Mouse (Mus musculus) kidney, embryonic 14.5 days (tissue): ENCODE measurements around the gene Lpp. TPM values are rescaled to one million over a fixed set of nuclear protein-coding genes. Genes with fewer than 3 reads are reported as not detected.

Source experiments
- ATAC-seq: fragments of 200-750 bp; cut with Nextera tagmentation; 2 replicates; pipeline ENCODE4 v1.8.0; 2017; ENCODE audit warnings: moderate number of reproducible peaks, mild to moderate bottlenecking, moderate TSS enrichment, moderate library complexity; ENCODE audit not compliant: low FRiP score, low TSS enrichment
- H3K27ac ChIP-seq: fragments of 300-500 bp; sonication (generic); 2 replicates; pipeline ENCODE4 v1.5.1; 2014; ENCODE audit warnings: low read depth, mild to moderate bottlenecking, low read length, moderate library complexity, mixed read lengths
- H3K27me3 ChIP-seq: fragments of 300-500 bp; sonication (generic); 2 replicates; pipeline ENCODE4 v1.6.1; 2014; ENCODE audit warnings: mild to moderate bottlenecking, low read length; ENCODE audit not compliant: control insufficient read depth, insufficient read depth
- H3K36me3 ChIP-seq: fragments of 300-500 bp; sonication (generic); 2 replicates; pipeline ENCODE4 v1.6.1; 2014; ENCODE audit warnings: low read length, mixed read lengths; ENCODE audit not compliant: control insufficient read depth, insufficient read depth
- H3K4me1 ChIP-seq: fragments of 300-500 bp; sonication (generic); 2 replicates; pipeline ENCODE4 v1.6.1; 2014; ENCODE audit warnings: low read length, mixed read lengths; ENCODE audit not compliant: control insufficient read depth, insufficient read depth
- H3K4me2 ChIP-seq: fragments of 300-500 bp; sonication (generic); replicated peaks from 2 replicates; pipeline ENCODE4 v1.6.1; 2014; ENCODE audit warnings: low read depth, mild to moderate bottlenecking, low read length
- H3K4me3 ChIP-seq: fragments of 300-500 bp; sonication (generic); 2 replicates; pipeline ENCODE4 v1.5.1; 2014; ENCODE audit warnings: mild to moderate bottlenecking, low read length
- H3K9ac ChIP-seq: fragments of 300-500 bp; sonication (generic); 2 replicates; pipeline ENCODE4 v1.6.1; 2014; ENCODE audit warnings: low read depth, mild to moderate bottlenecking, low read length, moderate library complexity
- H3K9me3 ChIP-seq: fragments of 300-500 bp; sonication (generic); 2 replicates; pipeline ENCODE4 v1.6.1; 2016; ENCODE audit warnings: low read length; ENCODE audit not compliant: control insufficient read depth
- WGBS: fragments of 180-500 bp; shearing (Covaris S2); extraction: QIAGEN DNeasy Blood & Tissue Kit; methylation state at CpG from one replicate; pipeline ENCODE4 v1.1.7; 2014; 5-methylcytosine and 5-hydroxymethylcytosine counted together
- polyA plus RNA-seq: library from polyadenylated mRNA; unstranded; fragments of >200 nt; fragmentation: Nextera tagmentation; extraction: Ambion mirVana; gene quantifications from 2 replicates; pipeline ENCODE4 v1.2.1, GENCODE M21; 2014

Gene Lpp
- polyA plus RNA-seq, 1 experiment from 2014 or later: 49.2 TPM

DNA sequence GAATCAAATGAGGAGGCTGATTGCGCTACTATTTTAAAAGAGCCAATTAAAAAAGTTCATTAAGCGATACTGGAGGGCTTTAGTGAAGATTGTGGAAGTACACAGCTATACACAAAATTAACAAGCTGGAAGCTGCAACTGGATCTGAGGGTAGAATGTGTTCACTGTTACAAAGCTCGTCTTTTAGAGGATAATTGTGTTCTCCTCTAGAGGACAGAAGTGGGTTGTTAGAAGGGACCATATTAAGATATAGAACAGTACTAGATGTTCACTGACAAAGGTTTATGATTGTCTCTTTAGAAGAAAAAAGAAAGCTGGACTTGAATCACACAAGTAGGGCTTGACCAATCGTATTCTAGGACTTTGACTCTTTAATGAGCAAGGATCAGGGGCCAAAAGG is 27.4 kb upstream of the Lpp start:
- no peak for ATAC-seq
- Histone ChIP-seq H3K27ac (no peak overlapping the region), H3K4me2 (no peak overlapping the region), H3K36me3 (no peaks in the 10 kb centered on the region), H3K4me3 (no peak overlapping the region), H3K9me3 (no peaks in the 10 kb centered on the region), H3K4me1 (no peaks in the 10 kb centered on the region), H3K9ac (no peak overlapping the region), H3K27me3 (no peaks in the 10 kb centered on the region)
- 72% methylated on average over 4 of the region's 4 CpGs for WGBS

DNA sequence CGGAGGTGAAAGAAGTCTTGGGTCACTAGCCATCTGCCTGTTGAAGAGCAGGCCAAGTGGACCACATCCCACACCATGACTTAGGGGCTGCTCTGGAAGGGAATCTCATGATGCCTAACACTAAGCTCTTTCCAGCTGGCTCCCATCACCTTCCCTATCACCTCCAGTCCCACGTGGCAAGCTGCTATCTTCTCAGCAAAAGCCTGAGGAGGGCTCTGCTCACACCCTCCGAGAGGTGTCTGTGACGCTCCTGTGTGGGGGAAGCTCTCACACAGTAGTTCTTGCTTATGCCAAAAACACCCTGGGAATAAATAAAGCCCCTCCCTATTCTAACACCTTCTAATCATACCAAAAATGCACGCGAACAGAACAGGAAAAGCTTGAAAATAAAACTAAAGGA is 26.2 kb upstream of the Lpp start:
- WGBS: 52% methylated on average over 6 of the region's 6 CpGs
- H3K4me2 ChIP-seq: no peak overlapping the region

DNA sequence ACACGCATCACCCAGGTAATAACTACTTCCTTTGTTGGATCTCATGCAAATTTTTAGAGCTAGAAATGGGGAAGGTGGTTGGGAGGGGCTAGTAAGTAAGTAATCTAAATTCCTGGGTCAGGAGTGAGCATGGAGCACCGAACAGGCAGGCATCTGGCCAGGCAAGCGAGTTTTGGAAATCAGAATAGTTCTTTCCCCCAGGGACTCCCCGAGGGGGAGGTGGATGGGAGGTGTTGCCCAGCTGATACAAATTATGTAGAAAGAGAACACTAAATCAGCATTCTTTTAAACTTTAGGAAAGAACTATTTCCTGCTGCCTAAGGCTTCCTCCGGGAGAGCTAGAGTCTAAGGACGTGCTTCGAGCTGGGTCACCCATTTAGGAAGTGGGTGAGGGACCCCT is 25.8 kb upstream of the Lpp start:
- peak; percentile 32; the same call in 1 of the 2 replicates for ATAC-seq
- H3K4me3 ChIP-seq: no peak overlapping the region
- no peak overlapping the region for H3K4me2 ChIP-seq
- H3K27me3 ChIP-seq: no peaks in the 10 kb centered on the region
- no peaks in the 10 kb centered on the region for H3K9me3 ChIP-seq
- no peak overlapping the region for H3K27ac ChIP-seq
- WGBS: 45% methylated on average over 7 of the region's 7 CpGs
- H3K4me1 ChIP-seq: no peaks in the 10 kb centered on the region
- no peaks in the 10 kb centered on the region for H3K36me3 ChIP-seq
- H3K9ac ChIP-seq: no peak overlapping the region

More for the DNA sequence above, 26.2 kb upstream of the Lpp start:
- H3K9me3 ChIP-seq: no peaks in the 10 kb centered on the region
- H3K27me3 ChIP-seq: no peaks in the 10 kb centered on the region
- no peak overlapping the region for H3K9ac ChIP-seq
- no peaks in the 10 kb centered on the region for H3K36me3 ChIP-seq
- no peak overlapping the region for H3K27ac ChIP-seq
- no peak overlapping the region for H3K4me3 ChIP-seq
- ATAC-seq: no peak
- H3K4me1 ChIP-seq: no peaks in the 10 kb centered on the region

DNA sequence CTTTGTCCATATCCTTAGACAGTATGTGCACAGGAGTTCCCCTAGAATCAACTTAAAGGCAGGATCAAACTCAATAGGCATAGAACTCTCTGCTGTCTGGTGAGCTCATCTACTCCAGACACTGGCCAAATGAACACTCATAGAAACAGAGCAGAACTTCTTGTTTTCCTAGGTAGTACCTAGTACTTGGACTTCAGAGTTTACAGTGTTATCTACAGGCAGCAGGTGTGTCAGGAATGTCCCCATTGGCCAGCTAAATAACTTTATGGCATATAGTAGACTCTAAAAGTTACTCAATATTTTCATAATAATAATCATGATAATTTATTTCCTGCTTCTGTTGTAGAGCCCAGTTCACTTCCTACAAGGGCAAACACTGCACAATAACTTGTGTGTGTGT is 16.8 kb upstream of the Lpp start:
- H3K9ac ChIP-seq: no peak overlapping the region
- H3K4me3 ChIP-seq: no peak overlapping the region
- no peak overlapping the region for H3K4me2 ChIP-seq
- H3K4me1 ChIP-seq: no peaks in the 10 kb centered on the region
- no peak for ATAC-seq
- no peaks in the 10 kb centered on the region for H3K27me3 ChIP-seq
- no peaks in the 10 kb centered on the region for H3K9me3 ChIP-seq
- H3K27ac ChIP-seq: no peak overlapping the region
- H3K36me3 ChIP-seq: no peaks in the 10 kb centered on the region

DNA sequence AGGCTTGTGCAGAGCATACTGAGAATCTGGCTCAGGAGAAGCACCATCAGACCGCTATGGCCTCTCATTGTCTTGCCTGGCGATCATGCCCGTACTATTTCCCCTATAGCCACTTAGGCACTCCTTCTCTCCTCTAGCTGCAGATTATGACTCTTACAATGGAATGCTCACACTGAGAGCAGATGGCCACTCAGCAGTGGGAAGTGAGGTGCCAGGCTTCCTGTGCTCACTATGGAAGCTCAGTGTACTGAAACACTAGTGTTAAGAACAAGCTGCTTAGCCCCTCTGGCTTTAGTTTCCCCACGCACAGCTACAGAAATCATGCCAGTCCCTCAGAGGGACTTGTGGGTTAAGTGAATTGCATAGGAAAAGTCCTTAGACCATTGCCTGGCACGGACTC is 2.7 kb upstream of the Lpp start:
- H3K9ac ChIP-seq: no peak overlapping the region
- H3K4me2 ChIP-seq: no peak overlapping the region
- 87% methylated on average over 5 of the region's 5 CpGs for WGBS
- ATAC-seq: no peak
- no peak overlapping the region for H3K27ac ChIP-seq
- peaks cover 8% of the 10 kb centered on the region for H3K4me1 ChIP-seq
- H3K27me3 ChIP-seq: no peaks in the 10 kb centered on the region
- no peak overlapping the region for H3K4me3 ChIP-seq
- no peaks in the 10 kb centered on the region for H3K9me3 ChIP-seq
- H3K36me3 ChIP-seq: no peaks in the 10 kb centered on the region

DNA sequence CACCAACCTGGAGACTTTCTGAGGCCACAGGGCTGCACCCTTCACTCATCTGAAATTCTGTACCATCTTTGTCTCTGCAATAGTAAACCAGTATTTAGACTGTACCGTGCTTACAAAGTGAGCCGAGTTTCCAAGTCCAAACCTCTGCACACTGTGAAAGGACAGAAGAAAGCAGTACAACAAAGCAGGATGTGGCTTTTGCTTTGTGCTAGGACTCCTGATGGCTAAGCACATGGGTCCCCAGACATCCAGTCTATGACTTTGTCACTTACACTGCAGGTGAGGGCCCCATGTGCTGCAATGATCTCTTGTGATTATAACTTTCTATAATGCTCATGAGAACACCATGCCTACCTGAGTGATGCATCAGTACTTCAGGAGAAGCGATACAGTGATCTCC is 2.2 kb upstream of the Lpp start:
- 97% methylated on average over 3 of the region's 3 CpGs for WGBS

DNA sequence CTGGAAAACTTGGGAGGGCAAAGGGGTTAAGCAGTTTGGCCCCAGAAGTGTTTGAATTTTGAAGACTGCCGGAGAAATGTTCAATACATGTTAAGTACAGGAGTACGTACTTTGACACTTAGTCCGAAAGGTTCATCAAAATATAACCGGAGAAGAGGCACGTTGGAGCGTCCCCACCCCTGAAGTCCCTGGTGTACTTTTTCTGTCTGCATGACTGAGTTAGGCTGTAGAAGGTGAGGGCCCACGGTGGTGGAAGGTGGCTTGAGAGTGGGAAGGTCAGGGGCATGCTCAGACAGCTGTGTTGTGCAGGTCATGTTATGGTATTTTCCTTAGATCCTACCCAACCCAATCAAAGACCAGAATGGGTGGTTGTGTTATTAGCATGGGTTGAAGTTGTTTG is 1.4 kb upstream of the Lpp start:
- WGBS: 84% methylated on average over 7 of the region's 7 CpGs
- Histone ChIP-seq H3K4me3 (no peak overlapping the region), H3K9ac (no peak overlapping the region), H3K4me1 (peaks cover 11% of the 10 kb centered on the region), H3K27me3 (no peaks in the 10 kb centered on the region), H3K27ac (no peak overlapping the region; the same call in 1 of the 2 replicates), H3K4me2 (peak overlapping the region; percentile 55; the same call in 1 of the 2 replicates), H3K9me3 (no peaks in the 10 kb centered on the region), H3K36me3 (no peaks in the 10 kb centered on the region)
- no peak for ATAC-seq

More for the DNA sequence above, 2.2 kb upstream of the Lpp start:
- H3K4me2 ChIP-seq: no peak overlapping the region
- no peaks in the 10 kb centered on the region for H3K27me3 ChIP-seq
- H3K9me3 ChIP-seq: no peaks in the 10 kb centered on the region
- H3K4me3 ChIP-seq: no peak overlapping the region
- ATAC-seq: no peak
- H3K4me1 ChIP-seq: peaks cover 8% of the 10 kb centered on the region
- H3K27ac ChIP-seq: no peak overlapping the region
- no peak overlapping the region for H3K9ac ChIP-seq
- H3K36me3 ChIP-seq: no peaks in the 10 kb centered on the region

DNA sequence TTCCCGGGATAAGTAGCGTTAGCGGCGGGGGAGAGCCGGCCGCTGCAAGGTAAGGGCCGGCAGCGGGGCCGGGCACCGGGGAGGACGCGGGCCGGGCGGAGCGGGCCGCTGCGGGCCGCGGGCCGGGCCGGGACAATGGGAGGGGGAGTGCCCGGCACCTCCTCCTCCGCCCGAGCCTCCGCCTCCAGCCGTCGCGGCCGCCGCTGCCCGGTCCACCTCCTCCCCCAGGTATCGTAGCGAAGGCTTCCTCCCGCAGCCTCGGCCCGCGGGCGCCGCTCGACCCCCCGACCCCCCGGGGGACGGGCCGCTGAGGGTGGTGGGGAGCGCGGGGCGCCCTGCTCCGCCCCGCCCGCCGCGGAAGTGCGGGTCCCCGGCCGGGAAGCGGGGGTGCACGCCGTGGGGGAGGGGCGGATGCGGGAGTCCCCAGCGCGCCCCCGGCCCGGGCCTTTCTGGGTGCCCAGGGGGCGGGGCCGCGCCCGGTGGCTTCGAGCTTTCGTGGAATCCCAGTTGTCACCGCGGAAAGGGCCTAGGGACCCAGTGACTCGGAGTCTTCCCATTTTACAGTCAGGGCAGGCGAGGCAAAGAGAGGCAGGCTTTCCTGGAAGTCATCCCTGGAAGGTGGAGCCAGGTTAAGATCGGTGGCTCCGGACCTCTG is 376 bp downstream of the Lpp start:
- H3K9ac ChIP-seq: peak overlapping the region; percentile 93
- H3K36me3 ChIP-seq: no peaks in the 10 kb centered on the region
- H3K27ac ChIP-seq: peak overlapping the region; percentile 97
- H3K9me3 ChIP-seq: no peaks in the 10 kb centered on the region
- peak; percentile 38 for ATAC-seq
- H3K4me1 ChIP-seq: peaks cover 24% of the 10 kb centered on the region
- H3K4me2 ChIP-seq: peak overlapping the region; percentile 55
- H3K4me3 ChIP-seq: peak overlapping the region; percentile 91
- under 1% methylated on average over 40 of the region's 76 CpGs for WGBS
- H3K27me3 ChIP-seq: no peaks in the 10 kb centered on the region

DNA sequence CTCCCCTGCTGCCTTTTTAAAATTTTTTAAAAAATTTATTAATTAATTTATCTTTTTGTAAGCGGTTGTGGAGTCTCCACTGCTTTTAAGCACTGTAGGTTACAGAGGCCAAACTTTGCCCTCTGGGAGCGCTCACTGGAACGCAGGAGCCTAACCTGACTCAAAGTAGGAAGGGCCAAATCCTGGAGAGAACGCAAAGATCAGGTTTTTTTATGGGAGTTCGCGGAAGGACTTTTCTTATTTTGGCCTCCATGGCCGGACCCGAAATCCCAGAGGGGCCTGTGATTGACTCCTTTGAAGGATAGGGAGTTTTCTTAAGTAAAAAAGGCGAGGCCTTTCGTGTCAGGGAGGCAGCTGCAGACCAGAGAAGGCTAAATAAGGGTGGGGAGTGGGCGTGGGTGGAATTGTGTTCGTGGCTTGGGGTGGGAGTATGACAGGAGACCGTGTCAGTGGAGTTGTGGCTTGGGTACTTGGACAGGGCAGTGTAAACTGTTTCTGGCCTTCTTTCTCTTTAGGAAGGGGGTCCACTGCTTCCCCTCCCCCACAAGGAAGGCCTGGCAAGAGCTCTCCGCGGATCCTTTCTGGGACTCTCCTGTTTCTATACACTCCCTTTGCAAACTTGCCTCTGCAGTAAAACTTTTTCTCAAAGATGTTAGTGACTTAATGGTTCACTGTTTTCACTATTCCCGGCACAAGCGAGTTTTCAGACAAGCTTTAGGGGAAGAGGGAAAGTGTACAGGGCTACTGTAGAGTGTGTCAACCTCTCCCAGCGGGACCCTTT is 1.1 kb downstream of the Lpp start:
- H3K36me3 ChIP-seq: no peaks in the 10 kb centered on the region
- H3K9me3 ChIP-seq: no peaks in the 10 kb centered on the region
- H3K4me1 ChIP-seq: peaks cover 32% of the 10 kb centered on the region
- peak overlapping the region; percentile 91 for H3K4me3 ChIP-seq
- H3K27ac ChIP-seq: peak overlapping the region; percentile 97
- ATAC-seq: peak; percentile 37
- 3% methylated on average over 18 of the region's 18 CpGs for WGBS
- peak overlapping the region; percentile 55 for H3K4me2 ChIP-seq
- H3K9ac ChIP-seq: peak overlapping the region; percentile 93
- H3K27me3 ChIP-seq: no peaks in the 10 kb centered on the region
